Mouse (Mus musculus) cerebellum, adult 2 months (tissue): ENCODE results near the gene Map3k3.

Experiments used
- CTCF ChIP-seq: fragments of 200-500 bp; IDR thresholded peaks from 2 replicates; pipeline ENCODE4 v1.5.1; 2011; ENCODE audit warnings: low read depth, mild to moderate bottlenecking, control low read depth, low read length, moderate library complexity, borderline replicate concordance; ENCODE audit not compliant: insufficient read depth
- POLR2A ChIP-seq: fragments of 200-500 bp; IDR thresholded peaks from 2 replicates; pipeline ENCODE4 v1.6.1; 2011; ENCODE audit warnings: low read length, control low read depth, borderline replicate concordance; ENCODE audit not compliant: insufficient read depth

GRCm38 (mm10) chr11:106159216-106159920 lies 75.0 kb downstream of the Map3k3 start:
- TF ChIP-seq POLR2A (no peak), CTCF (no peak)
